Mouse (Mus musculus): ENCODE measurements around the gene Cd55b. TPM values are rescaled to one million over a fixed set of nuclear protein-coding genes. Genes with fewer than 3 reads are reported as not detected.
"Not testable (repeated sequence)": the region's sequence is repeated elsewhere in the genome, so short reads cannot be mapped to it uniquely, and the experiment has no call there.

The Cd55b gene
- polyA plus RNA-seq (2012; rRNA removed): 183 and 221 TPM in 2 replicates

DNA sequence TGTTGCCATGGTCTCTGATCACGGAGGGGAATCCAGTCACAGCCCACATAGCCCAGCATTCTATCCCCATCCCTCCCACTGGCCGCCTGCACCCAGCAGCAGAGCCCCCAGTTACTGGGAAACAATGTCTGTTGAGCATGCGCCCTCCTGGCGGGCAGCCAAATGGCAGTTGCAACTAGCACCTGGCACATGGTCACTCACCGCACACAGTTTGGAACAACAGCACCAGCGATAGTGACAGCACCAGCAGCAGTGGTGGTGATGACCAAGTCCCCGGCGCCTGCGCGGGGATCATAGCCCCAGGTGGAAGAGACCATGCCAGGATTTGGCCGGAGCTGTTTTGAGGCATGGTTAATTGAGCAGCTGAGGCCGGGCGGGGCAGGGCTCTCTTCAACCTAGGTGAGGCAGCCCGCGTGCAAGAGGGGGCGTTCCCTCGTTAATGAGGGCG is at the start of gene Cd55b:
TSS of gene Cd55b (minus strand) at position 346 of the 448 bp plus-strand sequence.
- H3K27ac ChIP-seq (ENCODE audit: control insufficient read depth, insufficient read depth, low read depth, low read length): peak within 1 kb of the TSS; percentile 82

GRCm38 (mm10) chr1:130470074-130470473 is 47.3 kb upstream of the Cd55b start:
- TF ChIP-seq CTCF (IDR thresholded peaks at IDR 0.05; ENCODE audit: control insufficient read depth, insufficient read depth, insufficient replicate concordance, low read depth, low read length) (no peak), POLR2A (IDR thresholded peaks at IDR 0.05; ENCODE audit: control insufficient read depth, low read depth, low read length) (no peak)
- H3K27me3 ChIP-seq (ENCODE audit: control insufficient read depth, insufficient read depth, low read length): no peaks in the 10 kb centered on the region
- no peak overlapping the region for H3K4me3 ChIP-seq (ENCODE audit: control insufficient read depth, low read depth, low read length)
- H3K4me1 ChIP-seq (ENCODE audit: control insufficient read depth, insufficient read depth, low read length): no peaks in the 10 kb centered on the region
- H3K27ac ChIP-seq (ENCODE audit: control insufficient read depth, insufficient read depth, low read depth, low read length): no peak overlapping the region
- no peaks in the 10 kb centered on the region for H3K36me3 ChIP-seq (ENCODE audit: control insufficient read depth, insufficient read depth, low read length)

More for the DNA sequence above, at the start of gene Cd55b:
- Histone ChIP-seq H3K4me1 (ENCODE audit: control insufficient read depth, insufficient read depth, low read length) (no peaks in the 10 kb centered on the region; the same call in 1 of the 2 replicates), H3K4me3 (ENCODE audit: control insufficient read depth, low read depth, low read length) (peak within 1 kb of the TSS; percentile 77), H3K36me3 (ENCODE audit: control insufficient read depth, insufficient read depth, low read length) (no peaks in the 10 kb centered on the region), H3K27me3 (ENCODE audit: control insufficient read depth, insufficient read depth, low read length) (no peaks in the 10 kb centered on the region)
- TF ChIP-seq POLR2A (IDR thresholded peaks at IDR 0.05; ENCODE audit: control insufficient read depth, low read depth, low read length): peak; percentile 83
- TF ChIP-seq CTCF (IDR thresholded peaks at IDR 0.05; ENCODE audit: control insufficient read depth, insufficient read depth, insufficient replicate concordance, low read depth, low read length): no peak

- Histone ChIP-seq H3K27me3 (ENCODE audit: control insufficient read depth, insufficient read depth, low read length) (no peaks in the 10 kb centered on the region), H3K4me3 (ENCODE audit: control insufficient read depth, low read depth, low read length) (no peak overlapping the region), H3K27ac (ENCODE audit: control insufficient read depth, insufficient read depth, low read depth, low read length) (no peak overlapping the region), H3K36me3 (ENCODE audit: control insufficient read depth, insufficient read depth, low read length) (no peaks in the 10 kb centered on the region; the same call in 1 of the 2 replicates), H3K4me1 (ENCODE audit: control insufficient read depth, insufficient read depth, low read length) (peaks cover 4% of the 10 kb centered on the region)
- no peak for TF ChIP-seq CTCF (IDR thresholded peaks at IDR 0.05; ENCODE audit: control insufficient read depth, insufficient read depth, insufficient replicate concordance, low read depth, low read length)
- no peak for TF ChIP-seq POLR2A (IDR thresholded peaks at IDR 0.05; ENCODE audit: control insufficient read depth, low read depth, low read length)
Observed at GRCm38 (mm10) chr1:130467453-130467852, 44.6 kb upstream of the Cd55b start.

GRCm38 (mm10) chr1:130464173-130464572 is 41.4 kb upstream of the Cd55b start:
- Histone ChIP-seq H3K27me3 (ENCODE audit: control insufficient read depth, insufficient read depth, low read length) (no peaks in the 10 kb centered on the region), H3K4me3 (ENCODE audit: control insufficient read depth, low read depth, low read length) (peak overlapping the region; percentile 54), H3K27ac (ENCODE audit: control insufficient read depth, insufficient read depth, low read depth, low read length) (peak overlapping the region; percentile 36; the same call in 1 of the 2 replicates), H3K4me1 (ENCODE audit: control insufficient read depth, insufficient read depth, low read length) (peaks cover 4% of the 10 kb centered on the region), H3K36me3 (ENCODE audit: control insufficient read depth, insufficient read depth, low read length) (no peaks in the 10 kb centered on the region; the same call in 1 of the 2 replicates)
- TF ChIP-seq POLR2A (IDR thresholded peaks at IDR 0.05; ENCODE audit: control insufficient read depth, low read depth, low read length): no peak
- TF ChIP-seq CTCF (IDR thresholded peaks at IDR 0.05; ENCODE audit: control insufficient read depth, insufficient read depth, insufficient replicate concordance, low read depth, low read length): no peak

DNA sequence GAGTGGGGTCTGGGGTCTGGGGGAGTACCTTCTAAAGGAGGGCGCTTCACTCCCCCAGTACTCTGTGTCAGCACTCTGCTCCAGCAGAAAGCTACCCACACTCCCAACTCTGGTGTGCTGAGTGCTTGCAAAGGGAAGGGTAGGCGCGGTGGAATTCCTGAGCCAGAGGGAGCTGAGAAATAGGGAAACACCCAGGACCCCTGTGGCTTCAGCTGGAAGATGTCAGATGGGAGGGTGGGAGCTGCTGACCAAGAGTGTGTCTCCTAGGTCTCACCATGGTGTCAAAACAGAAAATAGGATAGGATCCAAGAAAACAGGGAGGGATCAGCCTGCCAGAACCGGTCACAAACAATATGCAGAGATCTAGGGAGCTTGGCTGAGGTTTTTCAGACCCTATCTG is 40.1 kb upstream of the Cd55b start:
- Histone ChIP-seq H3K27me3 (ENCODE audit: control insufficient read depth, insufficient read depth, low read length) (no peaks in the 10 kb centered on the region), H3K4me3 (ENCODE audit: control insufficient read depth, low read depth, low read length) (peak overlapping the region; percentile 99), H3K27ac (ENCODE audit: control insufficient read depth, insufficient read depth, low read depth, low read length) (peak overlapping the region; percentile 90), H3K4me1 (ENCODE audit: control insufficient read depth, insufficient read depth, low read length) (peaks cover 4% of the 10 kb centered on the region), H3K36me3 (ENCODE audit: control insufficient read depth, insufficient read depth, low read length) (no peaks in the 10 kb centered on the region; the same call in 1 of the 2 replicates)
- TF ChIP-seq CTCF (IDR thresholded peaks at IDR 0.05; ENCODE audit: control insufficient read depth, insufficient read depth, insufficient replicate concordance, low read depth, low read length) (no peak), POLR2A (IDR thresholded peaks at IDR 0.05; ENCODE audit: control insufficient read depth, low read depth, low read length) (no peak)

DNA sequence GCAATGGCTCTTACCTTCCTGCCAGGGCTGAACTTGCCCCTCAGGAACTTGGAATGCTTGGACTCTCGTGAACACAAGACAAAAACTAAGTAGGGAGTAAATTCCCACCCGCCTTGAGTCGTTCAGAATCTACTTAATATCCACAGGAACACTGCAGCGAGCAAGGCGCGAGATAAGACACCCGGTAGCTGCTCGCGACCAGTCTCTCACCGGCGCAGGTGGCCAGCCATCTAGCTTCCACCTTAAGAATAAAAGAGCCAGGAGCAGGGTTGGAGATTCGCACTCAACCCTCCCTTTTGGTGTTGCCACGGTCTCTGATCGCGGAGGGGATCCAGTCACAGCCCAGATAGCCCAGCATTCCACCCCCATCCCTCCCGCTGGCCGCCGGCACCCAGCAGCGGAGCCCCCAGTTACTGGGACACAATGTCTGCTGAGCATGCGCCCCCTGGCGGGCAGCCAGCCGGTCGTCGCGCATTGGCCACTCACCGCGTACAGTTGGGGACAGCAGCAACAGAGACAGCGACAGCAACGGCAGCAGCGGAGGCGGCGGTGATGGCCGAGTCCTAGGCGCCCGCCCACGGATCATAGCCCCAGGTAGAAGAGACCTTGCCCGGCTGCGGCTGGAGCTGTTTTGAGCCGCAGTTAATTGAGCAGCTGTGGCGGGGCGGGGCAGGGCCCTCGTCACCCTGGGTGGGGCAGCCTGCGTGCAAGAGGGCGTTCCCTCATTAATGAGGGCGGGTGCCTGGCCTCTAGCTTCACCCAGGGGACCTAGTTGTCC is 39.5 kb upstream of the Cd55b start, which contains the start of gene Cd55:
TSS of gene Cd55 (minus strand) at position 661 of the 778 bp plus-strand sequence.
- peak within 1 kb of the TSS; percentile 90 for H3K27ac ChIP-seq (ENCODE audit: control insufficient read depth, insufficient read depth, low read depth, low read length)
- H3K27me3 ChIP-seq (ENCODE audit: control insufficient read depth, insufficient read depth, low read length): no peaks in the 10 kb centered on the region
- H3K4me3 ChIP-seq (ENCODE audit: control insufficient read depth, low read depth, low read length): peak within 1 kb of the TSS; percentile 99
- H3K36me3 ChIP-seq (ENCODE audit: control insufficient read depth, insufficient read depth, low read length): no peaks in the 10 kb centered on the region; the same call in 1 of the 2 replicates
- TF ChIP-seq CTCF (IDR thresholded peaks at IDR 0.05; ENCODE audit: control insufficient read depth, insufficient read depth, insufficient replicate concordance, low read depth, low read length) (peak; percentile 75), POLR2A (IDR thresholded peaks at IDR 0.05; ENCODE audit: control insufficient read depth, low read depth, low read length) (0 out of 2 replicates have a peak, but pooled peaks have one; percentile 6)
- peaks cover 4% of the 10 kb centered on the region for H3K4me1 ChIP-seq (ENCODE audit: control insufficient read depth, insufficient read depth, low read length)

DNA sequence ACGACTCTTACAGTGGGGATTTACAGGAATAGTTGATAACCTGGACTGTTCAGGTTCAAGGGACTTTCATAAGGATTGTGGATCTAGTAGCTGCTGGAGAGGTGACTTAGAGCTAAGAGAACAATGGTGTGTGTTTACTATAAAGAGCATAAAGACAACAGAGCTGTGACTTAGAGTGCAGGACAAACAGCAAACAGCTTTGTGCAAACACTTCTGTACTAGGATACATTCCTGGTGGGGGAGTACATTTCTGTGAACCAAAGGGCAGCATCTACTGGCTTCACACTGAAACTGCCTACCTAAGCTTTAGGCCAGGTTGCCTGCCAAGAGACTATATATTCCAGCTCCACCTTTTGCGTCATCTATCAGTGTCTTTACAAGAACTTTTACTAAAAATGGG is 32.3 kb upstream of the Cd55b start:
- Histone ChIP-seq H3K4me3 (ENCODE audit: control insufficient read depth, low read depth, low read length) (no peak overlapping the region), H3K36me3 (ENCODE audit: control insufficient read depth, insufficient read depth, low read length) (no peaks in the 10 kb centered on the region)

DNA sequence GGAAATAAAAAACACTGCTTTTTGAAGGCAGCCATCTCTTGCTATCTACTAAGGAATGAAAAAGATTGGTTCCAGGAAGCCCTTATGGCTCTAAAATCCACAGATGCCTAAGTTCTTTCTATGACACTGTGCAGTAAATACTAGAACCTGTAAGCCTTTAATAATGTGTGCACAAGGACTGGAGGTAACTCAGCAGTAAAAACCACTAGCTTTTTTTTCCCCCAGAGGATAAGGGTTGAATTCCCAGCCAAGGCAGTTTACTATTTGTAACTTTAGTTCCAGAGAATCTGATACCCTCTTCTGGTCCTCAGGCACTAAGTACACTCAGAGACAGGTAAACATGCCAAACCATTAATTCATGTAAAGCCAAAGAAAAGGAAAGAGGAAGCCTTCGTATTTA is 20.1 kb upstream of the Cd55b start:
- H3K27me3 ChIP-seq (ENCODE audit: control insufficient read depth, insufficient read depth, low read length); H3K27ac ChIP-seq (ENCODE audit: control insufficient read depth, insufficient read depth, low read depth, low read length); H3K4me3 ChIP-seq (ENCODE audit: control insufficient read depth, low read depth, low read length); H3K36me3 ChIP-seq (ENCODE audit: control insufficient read depth, insufficient read depth, low read length); H3K4me1 ChIP-seq (ENCODE audit: control insufficient read depth, insufficient read depth, low read length): not testable (repeated sequence)

More for the DNA sequence above, 32.3 kb upstream of the Cd55b start:
- Histone ChIP-seq H3K4me1 (ENCODE audit: control insufficient read depth, insufficient read depth, low read length) (no peaks in the 10 kb centered on the region), H3K27me3 (ENCODE audit: control insufficient read depth, insufficient read depth, low read length) (no peaks in the 10 kb centered on the region), H3K27ac (ENCODE audit: control insufficient read depth, insufficient read depth, low read depth, low read length) (no peak overlapping the region)
- no peak for TF ChIP-seq POLR2A (IDR thresholded peaks at IDR 0.05; ENCODE audit: control insufficient read depth, low read depth, low read length)
- no peak for TF ChIP-seq CTCF (IDR thresholded peaks at IDR 0.05; ENCODE audit: control insufficient read depth, insufficient read depth, insufficient replicate concordance, low read depth, low read length)

Data from testis, adult 2 months (tissue).